In the genomic region with DNA sequence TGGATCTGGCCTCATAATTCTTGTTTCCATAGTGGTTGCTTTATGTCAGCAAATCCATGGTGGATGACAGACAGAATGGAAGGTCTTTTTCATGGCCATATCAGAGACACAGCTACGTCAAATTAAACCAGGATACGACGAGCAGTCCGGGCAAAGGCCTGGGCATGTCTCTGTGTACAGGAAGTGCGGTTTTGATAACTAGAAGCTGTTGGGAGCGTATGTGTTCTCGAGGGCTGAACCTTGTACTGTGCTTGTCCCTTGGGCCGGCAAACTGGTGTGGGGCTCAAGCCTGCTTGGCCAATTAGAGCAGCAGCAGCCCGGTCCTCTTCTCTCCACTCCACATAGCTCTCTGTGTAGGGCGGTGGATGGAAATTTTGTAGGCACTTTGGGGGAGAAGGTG, we compare ENCODE assay signal across 22 mouse cellular contexts. TPM values are rescaled to one million over a fixed set of nuclear protein-coding genes. Genes with fewer than 3 reads are reported as not detected.
DNase-seq lines count a peak whose midpoint lies in the region; ATAC-seq lines count a peak whose summit lies in the region.
"Had no signal": no experiment of that assay in that cellular context is flagged by ENCODE, and none has a peak within 500 bp of the region (broad histone marks: within the 10 kb centered on the region; RNA-seq: fewer than 3 reads in every experiment).

No protein-coding gene starts in this region.

- H3K36me3 ChIP-seq in heart, embryonic 11.5 days (ENCODE audit: control insufficient read depth, insufficient read depth, low read length), result no peaks in the 10 kb centered on the region
- H3K36me3 ChIP-seq: forebrain, embryonic 15.5 days; kidney, embryonic 15.5 days; limb, embryonic 15.5 days; neural tube, embryonic 15.5 days had no signal

- no peak overlapping the region for H3K4me3 ChIP-seq in heart, embryonic 11.5 days (ENCODE audit: low read depth, low read length)
- H3K4me3 ChIP-seq: forebrain, embryonic 15.5 days; heart, adult 2 months; kidney, embryonic 15.5 days; layer of hippocampus, adult 2 months; limb, embryonic 15.5 days; neural tube, embryonic 15.5 days had no signal

- no peak overlapping the region for H3K27ac ChIP-seq in heart, embryonic 11.5 days (ENCODE audit: low read depth, low read length)
- H3K27ac ChIP-seq: forebrain, embryonic 15.5 days; heart, adult 2 months; kidney, embryonic 15.5 days; layer of hippocampus, adult 2 months; limb, embryonic 15.5 days; neural tube, embryonic 15.5 days had no signal

- H3K4me1 ChIP-seq in heart, embryonic 11.5 days (ENCODE audit: control insufficient read depth, insufficient read depth, low read length), result no peaks in the 10 kb centered on the region; the same call in 1 of the 2 replicates
- H3K4me1 ChIP-seq: forebrain, embryonic 15.5 days; neural tube, embryonic 15.5 days had no signal

- peak; percentile 83 for DNase-seq in heart, adult 11 months
- peak; percentile 94 for DNase-seq in 416B (ENCODE audit: low read depth)
- peak; percentile 63 for DNase-seq in naive thymus-derived CD4-positive, alpha-beta T cell, adult 2 months (ENCODE audit: low read depth)
- DNase-seq in cerebellum, adult 11 months, result no peak
- DNase-seq in layer of hippocampus, adult 9-10 months (ENCODE audit: low spot score), result no peak
- no peak for DNase-seq in right cerebral cortex, adult 18-20 months
- DNase-seq: adrenal gland, adult 8-10 months; cerebellum, adult 2 months; embryo, embryonic 11 days; heart, adult 2 months; lung, adult 2 months had no signal

- no peak overlapping the region for H3K9ac ChIP-seq in heart, embryonic 11.5 days (ENCODE audit: low read depth, low read length)
- H3K9ac ChIP-seq: forebrain, embryonic 15.5 days; kidney, embryonic 15.5 days; limb, embryonic 15.5 days; neural tube, embryonic 15.5 days had no signal

- H3K4me2 ChIP-seq in heart, embryonic 11.5 days, result no peak overlapping the region
- H3K4me2 ChIP-seq: forebrain, embryonic 15.5 days; kidney, embryonic 15.5 days; limb, embryonic 15.5 days; neural tube, embryonic 15.5 days had no signal

- no peaks in the 10 kb centered on the region for H3K27me3 ChIP-seq in heart, embryonic 11.5 days (ENCODE audit: control insufficient read depth, insufficient read depth, low read length)
- H3K27me3 ChIP-seq: forebrain, embryonic 15.5 days; limb, embryonic 15.5 days; neural tube, embryonic 15.5 days had no signal

- WGBS in heart, embryonic 11.5 days (ENCODE audit: insufficient replicate concordance), result 74% methylated on average over 10 of the region's 10 CpGs

- no peaks in the 10 kb centered on the region for H3K9me3 ChIP-seq in heart, embryonic 11.5 days (replicated peaks; ENCODE audit: control insufficient read depth, low read length)
- H3K9me3 ChIP-seq: forebrain, embryonic 15.5 days; kidney, embryonic 15.5 days; limb, embryonic 15.5 days; neural tube, embryonic 15.5 days had no signal

- ATAC-seq in heart, embryonic 11.5 days (replicated peaks; ENCODE audit: insufficient number of reproducible peaks, low FRiP score, low TSS enrichment), result no peak
- peak; percentile 48 to 64 for ATAC-seq in hematopoietic stem cell, adult 5-6 weeks (replicated peaks in 1 of 2; ENCODE audit: insufficient read depth in 1 of 2, low FRiP score in 2 of 2, low TSS enrichment in 1 of 2, low read depth in 1 of 2, poor library complexity in 2 of 2, severe bottlenecking in 2 of 2)
- ATAC-seq: forebrain, embryonic 15.5 days; hindbrain, embryonic 16.5 days had no signal

RNA-seq across cellular contexts. Expression of a gene that starts 1.1 kb away (rescaled TPM):
- not detected in 2 replicates for polyA plus RNA-seq in heart, embryonic 11.5 days (2014; fragmentation: Nextera tagmentation; extraction: Ambion mirVana)
- total RNA-seq in hematopoietic stem cell, adult 5-6 weeks (2017), result 1.4 and 2.9 TPM in 2 replicates
- total RNA-seq: adrenal gland, adult 8-10 months; heart, adult 2 months; heart, postnatal 10 days; layer of hippocampus, adult 2 months; left cerebral cortex, postnatal 10 days had no signal
- polyA plus RNA-seq: cerebellum, adult 2 months; forebrain, embryonic 15.5 days; heart, adult 2 months; hindbrain, embryonic 16.5 days; lung, adult 2 months; neural tube, embryonic 15.5 days; testis, adult 2 months had no signal

Comparison
In these comparisons a context has a peak if more than half of its experiments do, and no peak if none do; other contexts are left out.
1. DNase-seq: peak in heart, adult 11 months (single experiment), 416B (single experiment) and naive thymus-derived CD4-positive, alpha-beta T cell, adult 2 months (single experiment); none in cerebellum, adult 11 months (single experiment), layer of hippocampus, adult 9-10 months (single experiment) and right cerebral cortex, adult 18-20 months (single experiment).